Mouse (Mus musculus) intestine, postnatal 0 days (tissue): ENCODE results near the gene Ugt1a9. TPM values are rescaled to one million over a fixed set of nuclear protein-coding genes. Genes with fewer than 3 reads are reported as not detected.
"Not testable (repeated sequence)": the region's sequence is repeated elsewhere in the genome, so short reads cannot be mapped to it uniquely, and the experiment has no call there.

Experiments
- ATAC-seq: fragments of 200-750 bp; cut with Nextera tagmentation; 2 replicates; pipeline ENCODE4 v1.8.0; 2017; ENCODE audit warnings: mild to moderate bottlenecking, moderate TSS enrichment, moderate library complexity
- H3K27ac ChIP-seq: fragments of 300-500 bp; sonication (generic); 2 replicates; pipeline ENCODE4 v1.5.1; 2014; ENCODE audit warnings: mild to moderate bottlenecking, low read depth, low read length, moderate library complexity
- H3K27me3 ChIP-seq: fragments of 300-500 bp; sonication (generic); replicated peaks from 2 replicates; pipeline ENCODE4 v1.6.1; 2014; ENCODE audit warnings: low read length, mixed read lengths; ENCODE audit not compliant: control insufficient read depth, insufficient read depth
- H3K36me3 ChIP-seq: fragments of 300-500 bp; sonication (generic); 2 replicates; pipeline ENCODE4 v1.6.1; 2014; ENCODE audit warnings: mild to moderate bottlenecking, moderate library complexity; ENCODE audit not compliant: control insufficient read depth, insufficient read depth
- H3K4me1 ChIP-seq: fragments of 300-500 bp; sonication (generic); replicated peaks from 2 replicates; pipeline ENCODE4 v1.6.1; 2014; ENCODE audit warnings: antibody characterized with exemption, low read length, mixed read lengths; ENCODE audit not compliant: control insufficient read depth, insufficient read depth
- H3K4me2 ChIP-seq: fragments of 300-500 bp; sonication (generic); replicated peaks from 2 replicates; pipeline ENCODE4 v1.6.1; 2014; ENCODE audit warnings: low read depth, mild to moderate bottlenecking, moderate library complexity
- H3K4me3 ChIP-seq: fragments of 300-500 bp; sonication (generic); 2 replicates; pipeline ENCODE4 v1.5.1; 2014; ENCODE audit warnings: low read depth, low read length
- H3K9ac ChIP-seq: fragments of 300-500 bp; sonication (generic); 2 replicates; pipeline ENCODE4 v1.6.1; 2014; ENCODE audit warnings: mild to moderate bottlenecking, low read depth, low read length
- H3K9me3 ChIP-seq: fragments of 300-500 bp; sonication (generic); 2 replicates; pipeline ENCODE4 v1.6.1; 2016; ENCODE audit warnings: mixed run types; ENCODE audit not compliant: control insufficient read depth
- CTCF ChIP-seq: sonication (generic); IDR thresholded peaks from 2 replicates; pipeline ENCODE4 v1.5.1; 2016; ENCODE audit warnings: low read depth, mild to moderate bottlenecking, control low read depth, antibody characterized with exemption, moderate library complexity
- WGBS: fragments of 180-500 bp; shearing (Covaris S2); extraction: QIAGEN DNeasy Blood & Tissue Kit; methylation state at CpG from one replicate; pipeline ENCODE4 v1.1.7; 2014; 5-methylcytosine and 5-hydroxymethylcytosine counted together
- polyA plus RNA-seq: library from polyadenylated mRNA; unstranded; fragments of >200 nt; fragmentation: Nextera tagmentation; extraction: Ambion mirVana; gene quantifications from 2 replicates; pipeline ENCODE4 v1.2.1, GENCODE M21; 2015

Gene Ugt1a9
- polyA plus RNA-seq, result 38.4 and 50.6 TPM in 2 replicates

DNA sequence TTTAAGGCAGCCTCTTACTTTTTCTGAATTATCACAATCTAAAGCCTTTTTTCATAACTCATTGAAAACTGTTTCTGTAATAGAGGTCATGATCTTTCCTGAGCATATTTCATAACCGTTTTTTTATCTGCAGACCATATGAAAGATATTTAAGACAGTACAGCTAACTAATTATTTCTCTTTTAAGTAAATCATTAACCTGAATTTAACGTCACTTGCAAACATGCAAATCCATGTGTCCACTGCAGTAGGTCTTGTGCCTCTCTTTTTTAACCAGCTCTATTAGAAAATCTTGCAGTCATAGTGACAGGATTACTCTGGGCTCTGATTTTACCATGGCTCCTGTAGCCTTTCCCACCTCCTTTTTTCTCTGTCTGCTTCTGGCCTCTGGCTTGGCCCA lies at the start of gene Ugt1a9:
Gene Ugt1a9, plus strand, starts transcription at position 306 of the 400 bp plus-strand sequence.
- no peak within 1 kb of the TSS for H3K4me3 ChIP-seq
- ATAC-seq, result peak; percentile 64
- peak within 1 kb of the TSS; percentile 21 for H3K4me2 ChIP-seq
- no peaks in the 10 kb centered on the region for H3K27me3 ChIP-seq
- H3K4me1 ChIP-seq, result 0 out of 2 replicates have a peak, but pooled peaks cover 2% of the 10 kb centered on the region
- H3K27ac ChIP-seq, result peak within 1 kb of the TSS; percentile 3; the same call in 1 of the 2 replicates
- WGBS, result 45% methylated on average over 2 of the region's 2 CpGs
- H3K9me3 ChIP-seq, result no peaks in the 10 kb centered on the region
- no peaks in the 10 kb centered on the region for H3K36me3 ChIP-seq
- no peak for TF ChIP-seq CTCF
- no peak within 1 kb of the TSS for H3K9ac ChIP-seq

DNA sequence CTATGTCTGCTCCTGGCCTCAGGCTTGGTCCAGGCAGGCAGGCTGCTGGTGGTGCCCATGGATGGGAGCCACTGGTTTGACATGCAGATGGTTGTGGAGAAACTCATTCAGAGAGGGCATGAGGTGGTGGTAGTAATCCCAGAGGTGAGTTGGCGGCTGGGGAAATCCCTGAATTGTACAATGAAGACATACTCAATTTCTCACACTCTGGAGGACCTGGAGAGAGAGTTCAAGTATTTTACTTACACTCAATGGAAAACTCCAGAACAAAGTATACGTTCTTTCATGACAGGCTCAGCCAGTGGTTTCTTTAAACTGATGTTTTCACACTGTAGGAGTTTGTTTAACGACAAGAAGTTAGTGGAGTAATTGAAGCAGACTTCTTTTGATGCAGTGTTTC lies 45.4 kb upstream of the Ugt1a9 start:
- not testable (repeated sequence) for H3K9me3 ChIP-seq, H3K4me2 ChIP-seq, ATAC-seq, H3K36me3 ChIP-seq, H3K27me3 ChIP-seq, H3K4me1 ChIP-seq, H3K27ac ChIP-seq, H3K9ac ChIP-seq, H3K4me3 ChIP-seq
- WGBS, result 86% methylated on average over 3 of the region's 3 CpGs

DNA sequence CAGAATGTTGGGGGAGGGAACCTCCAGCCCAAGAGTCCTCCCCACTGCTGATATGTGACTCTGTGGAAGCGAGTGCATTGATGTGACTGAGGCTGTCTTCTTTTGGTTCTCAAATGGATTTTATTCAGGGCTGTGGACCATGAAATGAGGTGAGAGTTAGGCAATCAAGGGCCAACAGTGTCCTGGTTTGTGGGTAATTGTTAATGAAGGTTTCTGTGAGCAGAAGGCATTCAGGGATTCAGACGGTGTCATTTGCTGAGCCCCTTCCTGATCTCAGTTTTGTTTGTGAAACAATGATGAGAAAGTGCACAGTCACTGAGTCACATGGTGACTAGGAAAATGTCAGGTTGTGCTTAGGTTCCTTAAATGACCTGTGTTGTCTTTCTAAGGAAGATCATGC lies 27.6 kb upstream of the Ugt1a9 start:
- H3K36me3 ChIP-seq, H3K9ac ChIP-seq, H3K4me1 ChIP-seq, H3K4me2 ChIP-seq, H3K27ac ChIP-seq, H3K9me3 ChIP-seq, ATAC-seq, H3K27me3 ChIP-seq, H3K4me3 ChIP-seq: not testable (repeated sequence)
- WGBS, result 100% methylated on average over 1 of the region's 2 CpGs

DNA sequence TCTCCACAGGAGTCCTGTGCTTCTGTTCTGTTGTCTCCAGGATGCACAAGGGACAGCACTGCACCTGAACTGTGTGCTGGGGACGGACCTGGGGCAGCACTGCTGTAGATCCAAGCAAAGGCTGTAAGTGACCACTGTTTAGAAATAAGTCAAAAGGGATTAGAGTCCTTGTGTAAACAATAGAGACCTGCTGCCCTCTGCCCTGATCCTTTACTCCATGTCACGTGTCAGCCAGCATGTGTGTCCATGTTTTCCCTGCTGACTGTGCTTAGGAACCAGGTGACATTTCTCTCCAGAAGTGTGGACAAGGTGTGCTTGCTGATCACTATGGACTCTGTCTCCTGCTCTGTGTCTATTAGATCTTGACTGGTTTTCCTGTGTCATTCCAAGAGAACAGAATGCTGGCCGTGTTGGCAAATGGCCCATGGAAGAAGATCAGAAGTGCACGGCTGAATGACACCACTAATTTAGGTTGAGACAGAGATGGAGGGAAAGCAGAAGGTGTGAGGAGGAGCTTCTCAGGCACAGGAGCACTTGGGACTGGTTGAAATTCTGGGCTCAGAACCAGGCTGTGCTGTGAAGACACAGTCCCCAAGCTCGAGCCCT lies 25.7 kb upstream of the Ugt1a9 start:
- 54% methylated on average over 3 of the region's 5 CpGs for WGBS
- H3K4me1 ChIP-seq, result not testable (repeated sequence)

DNA sequence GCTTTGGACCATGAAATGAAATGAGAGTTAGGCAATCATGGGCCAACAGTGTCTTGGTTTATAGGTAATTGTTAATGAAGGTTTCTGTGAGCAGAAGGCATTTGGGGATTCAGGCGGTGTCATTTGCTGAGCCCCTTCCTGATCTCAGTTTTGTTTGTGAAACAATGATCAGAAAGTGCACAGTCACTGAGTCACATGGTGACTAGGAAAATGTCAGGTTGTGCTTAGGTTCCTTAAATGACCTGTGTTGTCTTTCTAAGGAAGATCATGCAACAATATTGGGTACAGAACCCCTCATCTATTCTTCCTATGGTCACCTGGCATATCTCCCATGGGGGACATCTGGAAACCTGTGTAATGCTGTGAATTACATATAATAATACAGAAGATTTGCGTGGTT lies 23.2 kb upstream of the Ugt1a9 start:
- H3K27ac ChIP-seq, H3K4me3 ChIP-seq, H3K4me1 ChIP-seq, H3K27me3 ChIP-seq, H3K36me3 ChIP-seq, H3K9ac ChIP-seq, ATAC-seq, H3K4me2 ChIP-seq, H3K9me3 ChIP-seq: not testable (repeated sequence)
- 92% methylated on average over 2 of the region's 2 CpGs for WGBS

More for the DNA sequence above, 25.7 kb upstream of the Ugt1a9 start:
- not testable (repeated sequence) for H3K36me3 ChIP-seq, H3K27ac ChIP-seq, H3K9ac ChIP-seq, H3K27me3 ChIP-seq, H3K4me3 ChIP-seq, H3K9me3 ChIP-seq, H3K4me2 ChIP-seq
- peak; percentile 70 for ATAC-seq

DNA sequence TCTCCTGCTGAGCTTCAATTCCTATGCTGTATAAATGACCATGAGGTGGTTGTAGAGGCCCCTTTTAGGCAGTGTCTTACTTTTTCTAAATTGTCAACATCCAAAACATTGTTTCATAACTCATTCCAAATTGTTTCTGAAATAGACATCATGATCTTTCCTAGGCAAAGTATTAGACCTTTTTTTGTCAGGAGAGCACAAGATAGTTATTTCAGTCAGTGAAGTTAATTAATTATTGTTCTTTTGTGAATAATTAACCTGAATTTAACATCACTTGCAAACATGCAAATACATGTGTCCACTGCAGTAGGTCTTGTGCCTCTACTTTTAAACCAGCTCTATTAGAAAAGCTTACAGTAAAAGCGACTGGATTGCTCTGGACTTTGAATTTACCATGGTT lies 15.5 kb upstream of the Ugt1a9 start, which contains the start of gene Ugt1a10:
Gene Ugt1a10, plus strand, starts transcription at position 301 of the 400 bp plus-strand sequence.
- Histone ChIP-seq H3K4me1 (no peaks in the 10 kb centered on the region), H3K9ac (no peak within 1 kb of the TSS), H3K9me3 (no peaks in the 10 kb centered on the region), H3K4me3 (no peak within 1 kb of the TSS), H3K27ac (no peak within 1 kb of the TSS), H3K36me3 (no peaks in the 10 kb centered on the region), H3K27me3 (no peaks in the 10 kb centered on the region), H3K4me2 (no peak within 1 kb of the TSS)
- 54% methylated on average over 1 of the region's 1 CpGs for WGBS
- TF ChIP-seq CTCF, result no peak
- no peak for ATAC-seq

DNA sequence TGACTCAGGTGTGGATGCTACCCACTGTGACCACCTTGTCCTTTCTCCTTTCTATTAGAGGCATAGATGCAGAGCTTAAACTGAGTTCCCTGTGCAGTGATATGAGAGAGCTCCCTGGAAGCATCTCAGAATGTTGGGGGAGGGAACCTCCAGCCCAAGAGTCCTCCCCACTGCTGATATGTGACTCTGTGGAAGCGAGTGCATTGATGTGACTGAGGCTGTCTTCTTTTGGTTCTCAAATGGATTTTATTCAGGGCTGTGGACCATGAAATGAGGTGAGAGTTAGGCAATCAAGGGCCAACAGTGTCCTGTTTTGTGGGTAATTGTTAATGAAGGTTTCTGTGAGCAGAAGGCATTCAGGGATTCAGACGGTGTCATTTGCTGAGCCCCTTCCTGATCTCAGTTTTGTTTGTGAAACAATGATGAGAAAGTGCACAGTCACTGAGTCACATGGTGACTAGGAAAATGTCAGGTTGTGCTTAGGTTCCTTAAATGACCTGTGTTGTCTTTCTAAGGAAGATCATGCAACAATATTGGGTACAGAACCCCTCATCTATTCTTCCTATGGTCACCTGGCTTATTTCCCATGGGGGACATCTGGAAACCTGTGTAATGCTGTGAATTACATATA lies 4.0 kb upstream of the Ugt1a9 start:
- 60% methylated on average over 1 of the region's 2 CpGs for WGBS
- H3K27ac ChIP-seq, ATAC-seq, H3K9me3 ChIP-seq, H3K9ac ChIP-seq, H3K36me3 ChIP-seq, H3K4me2 ChIP-seq, H3K4me3 ChIP-seq, H3K4me1 ChIP-seq, H3K27me3 ChIP-seq: not testable (repeated sequence)
